Mouse (Mus musculus): ENCODE data around the gene Gm28870.
"Not testable (repeated sequence)": the region's sequence is repeated elsewhere in the genome, so short reads cannot be mapped to it uniquely, and the experiment has no call there.

DNA sequence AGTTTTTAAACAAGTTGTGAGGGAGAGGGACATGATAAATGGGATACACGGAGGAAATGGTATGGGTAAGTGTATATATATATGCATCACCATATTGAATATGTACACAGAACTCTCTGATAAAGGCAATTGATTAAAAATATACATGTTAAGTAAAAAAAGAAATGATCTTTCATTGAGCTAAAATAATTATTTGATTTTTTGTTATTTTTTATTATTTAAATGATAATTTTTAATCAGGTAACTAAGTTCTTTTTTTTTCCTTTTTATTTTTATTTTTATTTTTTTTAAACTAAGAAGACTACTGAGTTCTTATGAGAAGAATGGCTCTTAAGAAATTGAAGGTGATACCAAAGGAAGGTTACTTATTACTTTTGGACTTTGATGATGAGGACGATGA is at the start of gene Gm28870:
- not testable (repeated sequence) for TF ChIP-seq CTCF (IDR thresholded peaks at IDR 0.05; ENCODE audit: control insufficient read depth, insufficient read depth, insufficient replicate concordance, low read depth, low read length); POLR2A (IDR thresholded peaks at IDR 0.05; ENCODE audit: control insufficient read depth, low read depth, low read length)
